Mouse (Mus musculus): ENCODE data around the gene Rab5b. TPM values are rescaled to one million over a fixed set of nuclear protein-coding genes. Genes with fewer than 3 reads are reported as not detected.
"Not testable (repeated sequence)": the region's sequence is repeated elsewhere in the genome, so short reads cannot be mapped to it uniquely, and the experiment has no call there.

The Rab5b gene
- polyA plus RNA-seq, 1 experiment from 2014 or later, result 37.8 TPM

DNA sequence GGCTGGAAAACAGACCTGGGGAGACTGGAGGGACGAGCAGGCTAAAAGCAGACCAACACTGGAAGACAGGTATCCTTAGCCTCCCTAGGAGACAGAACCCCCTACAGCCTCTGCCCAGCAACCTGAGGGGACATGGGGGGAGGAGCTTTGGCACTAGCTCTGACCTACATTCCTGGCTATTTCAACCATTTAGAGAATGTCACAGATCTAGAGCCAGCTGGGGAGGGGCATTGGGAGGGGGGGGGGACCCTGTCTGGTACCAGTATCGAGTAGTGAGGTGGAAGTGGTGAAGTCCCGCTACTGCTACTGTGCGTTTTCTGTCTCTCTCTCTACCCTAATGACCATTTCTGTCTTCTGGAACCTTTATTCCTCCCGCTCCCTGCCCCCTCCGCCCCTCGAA is 54.2 kb downstream of the Rab5b start:
- H3K27ac ChIP-seq (ENCODE audit: low read depth, low read length), result no peak overlapping the region
- no peak for TF ChIP-seq CTCF (IDR thresholded peaks at IDR 0.05; ENCODE audit: low read depth)
- ATAC-seq, result no peak
- 78% methylated on average over 7 of the region's 7 CpGs for WGBS
- no peak overlapping the region for H3K9ac ChIP-seq (ENCODE audit: low read depth, low read length)
- H3K9me3 ChIP-seq (ENCODE audit: control insufficient read depth), result no peaks in the 10 kb centered on the region
- H3K4me1 ChIP-seq (replicated peaks; ENCODE audit: control insufficient read depth, insufficient read depth, low read length), result 0 out of 2 replicates have a peak, but pooled peaks cover 4% of the 10 kb centered on the region
- no peaks in the 10 kb centered on the region; the same call in 1 of the 2 replicates for H3K36me3 ChIP-seq (ENCODE audit: control insufficient read depth, insufficient read depth)
- H3K4me3 ChIP-seq (ENCODE audit: low read depth, low read length), result no peak overlapping the region
- H3K27me3 ChIP-seq (replicated peaks; ENCODE audit: control insufficient read depth, insufficient read depth, low read length), result no peaks in the 10 kb centered on the region
- no peak overlapping the region for H3K4me2 ChIP-seq (replicated peaks; ENCODE audit: low read depth)

DNA sequence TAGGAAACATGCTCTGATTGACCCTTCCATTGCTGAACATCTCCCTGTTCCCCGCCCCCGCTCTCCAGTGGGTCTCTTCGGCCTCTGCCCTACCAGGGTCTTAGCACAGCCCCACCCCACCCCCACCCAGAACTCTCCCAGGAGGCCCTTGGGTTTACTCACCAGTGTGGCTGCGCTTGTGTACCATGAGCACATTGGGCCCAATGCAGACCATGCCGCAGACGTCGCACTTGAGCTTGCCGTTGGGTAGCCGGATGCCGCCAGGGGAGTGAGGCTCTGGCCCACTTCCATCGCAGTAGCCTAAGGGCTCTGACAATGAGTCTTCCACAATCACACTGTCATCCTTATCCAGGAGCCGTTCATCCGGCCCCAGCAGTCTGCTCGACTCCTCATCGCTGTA is 55.2 kb downstream of the Rab5b start:
- WGBS, result 92% methylated on average over 15 of the region's 15 CpGs
- ATAC-seq, result no peak
- no peak for TF ChIP-seq CTCF (IDR thresholded peaks at IDR 0.05; ENCODE audit: low read depth)
- no peak overlapping the region for H3K4me2 ChIP-seq (replicated peaks; ENCODE audit: low read depth)
- no peak overlapping the region for H3K4me3 ChIP-seq (ENCODE audit: low read depth, low read length)
- no peak overlapping the region for H3K27ac ChIP-seq (ENCODE audit: low read depth, low read length)
- H3K36me3 ChIP-seq (ENCODE audit: control insufficient read depth, insufficient read depth), result no peaks in the 10 kb centered on the region; the same call in 1 of the 2 replicates
- H3K27me3 ChIP-seq (replicated peaks; ENCODE audit: control insufficient read depth, insufficient read depth, low read length), result no peaks in the 10 kb centered on the region
- H3K9me3 ChIP-seq (ENCODE audit: control insufficient read depth), result no peaks in the 10 kb centered on the region
- no peak overlapping the region for H3K9ac ChIP-seq (ENCODE audit: low read depth, low read length)
- 0 out of 2 replicates have a peak, but pooled peaks cover 4% of the 10 kb centered on the region for H3K4me1 ChIP-seq (replicated peaks; ENCODE audit: control insufficient read depth, insufficient read depth, low read length)

DNA sequence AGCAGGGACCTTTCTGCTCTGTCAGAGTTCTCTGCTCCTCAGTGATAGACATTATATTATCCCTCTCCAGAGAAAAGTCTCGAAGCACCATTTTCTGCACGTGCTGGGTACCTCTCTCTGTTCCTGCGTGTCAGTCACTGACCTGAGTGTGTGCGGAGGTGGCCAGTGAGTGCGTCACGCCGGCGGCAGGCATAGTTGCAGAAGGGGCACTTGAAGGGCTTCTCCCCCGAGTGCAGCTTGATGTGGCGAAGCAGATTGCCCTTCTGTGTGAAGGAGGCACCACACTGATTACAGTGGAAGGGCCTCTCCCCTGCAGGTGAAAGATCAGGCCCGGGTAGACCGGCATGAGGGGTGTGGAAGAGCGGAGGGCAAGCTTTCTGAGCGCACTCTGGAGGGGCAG is 56.1 kb downstream of the Rab5b start:
- H3K36me3 ChIP-seq (ENCODE audit: control insufficient read depth, insufficient read depth), result no peaks in the 10 kb centered on the region; the same call in 1 of the 2 replicates
- TF ChIP-seq CTCF (IDR thresholded peaks at IDR 0.05; ENCODE audit: low read depth), result no peak
- no peak overlapping the region for H3K4me3 ChIP-seq (ENCODE audit: low read depth, low read length)
- no peaks in the 10 kb centered on the region for H3K9me3 ChIP-seq (ENCODE audit: control insufficient read depth)
- H3K4me2 ChIP-seq (replicated peaks; ENCODE audit: low read depth), result no peak overlapping the region
- H3K4me1 ChIP-seq (replicated peaks; ENCODE audit: control insufficient read depth, insufficient read depth, low read length), result no peaks in the 10 kb centered on the region
- H3K27me3 ChIP-seq (replicated peaks; ENCODE audit: control insufficient read depth, insufficient read depth, low read length), result no peaks in the 10 kb centered on the region
- whole genome bisulfite sequencing, result 84% methylated on average over 14 of the region's 14 CpGs
- ATAC-seq, result no peak
- H3K27ac ChIP-seq (ENCODE audit: low read depth, low read length), result no peak overlapping the region
- H3K9ac ChIP-seq (ENCODE audit: low read depth, low read length), result no peak overlapping the region

DNA sequence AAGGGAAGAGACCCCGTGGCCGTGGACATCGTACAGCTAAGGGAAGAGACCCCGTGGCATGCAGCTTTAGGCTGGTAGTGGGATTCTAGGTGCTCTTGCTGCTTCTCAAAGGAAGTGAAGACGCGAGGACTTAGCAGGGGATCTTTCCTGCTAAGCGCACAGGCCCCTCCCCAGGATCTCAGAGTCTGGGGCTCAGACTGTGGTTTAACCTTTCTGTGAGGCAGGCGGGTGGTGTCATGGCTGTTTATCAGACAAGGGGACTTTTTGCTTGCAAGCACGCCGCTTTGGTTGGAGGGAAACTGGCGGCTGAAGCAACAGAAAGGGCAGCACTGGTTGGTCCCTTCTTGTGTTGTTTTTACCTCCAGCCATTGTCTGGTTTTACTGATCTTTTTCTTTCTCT is 59.1 kb downstream of the Rab5b start:
- no peak for ATAC-seq
- no peaks in the 10 kb centered on the region for H3K9me3 ChIP-seq (ENCODE audit: control insufficient read depth)
- H3K9ac ChIP-seq (ENCODE audit: low read depth, low read length), result no peak overlapping the region
- H3K36me3 ChIP-seq (ENCODE audit: control insufficient read depth, insufficient read depth), result peaks cover 6% of the 10 kb centered on the region; the same call in 1 of the 2 replicates
- no peaks in the 10 kb centered on the region for H3K4me1 ChIP-seq (replicated peaks; ENCODE audit: control insufficient read depth, insufficient read depth, low read length)
- no peak overlapping the region for H3K4me3 ChIP-seq (ENCODE audit: low read depth, low read length)
- no peak for TF ChIP-seq CTCF (IDR thresholded peaks at IDR 0.05; ENCODE audit: low read depth)
- WGBS, result 38% methylated on average over 11 of the region's 11 CpGs
- H3K27me3 ChIP-seq (replicated peaks; ENCODE audit: control insufficient read depth, insufficient read depth, low read length), result no peaks in the 10 kb centered on the region
- no peak overlapping the region for H3K27ac ChIP-seq (ENCODE audit: low read depth, low read length)
- H3K4me2 ChIP-seq (replicated peaks; ENCODE audit: low read depth), result no peak overlapping the region

DNA sequence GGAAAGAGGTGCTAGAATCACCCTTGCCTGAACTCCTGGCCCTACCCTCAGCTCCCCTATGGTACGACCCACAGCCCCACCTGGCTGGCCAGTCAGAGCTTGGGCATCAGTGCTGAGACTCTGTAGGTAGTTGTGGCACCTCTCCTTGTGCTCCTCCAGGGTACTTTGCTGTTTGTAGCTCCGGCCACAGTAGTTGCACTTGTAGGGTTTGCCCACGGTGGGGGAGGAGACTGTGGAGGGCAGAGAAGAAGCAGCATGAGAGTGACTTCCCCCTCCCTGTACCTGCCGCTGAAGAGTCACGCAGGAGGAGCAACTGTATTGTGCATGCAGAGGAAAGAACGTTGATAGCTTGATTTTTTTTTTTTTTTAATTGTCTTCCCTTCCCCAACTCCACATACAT is 59.5 kb downstream of the Rab5b start:
- Histone ChIP-seq H3K4me1 (replicated peaks; ENCODE audit: control insufficient read depth, insufficient read depth, low read length) (no peaks in the 10 kb centered on the region), H3K9ac (ENCODE audit: low read depth, low read length) (no peak overlapping the region), H3K27ac (ENCODE audit: low read depth, low read length) (no peak overlapping the region), H3K4me3 (ENCODE audit: low read depth, low read length) (no peak overlapping the region), H3K4me2 (replicated peaks; ENCODE audit: low read depth) (no peak overlapping the region), H3K9me3 (ENCODE audit: control insufficient read depth) (no peaks in the 10 kb centered on the region), H3K36me3 (ENCODE audit: control insufficient read depth, insufficient read depth) (peaks cover 6% of the 10 kb centered on the region; the same call in 1 of the 2 replicates), H3K27me3 (replicated peaks; ENCODE audit: control insufficient read depth, insufficient read depth, low read length) (no peaks in the 10 kb centered on the region)
- 60% methylated on average over 6 of the region's 6 CpGs for WGBS
- no peak for ATAC-seq
- TF ChIP-seq CTCF (IDR thresholded peaks at IDR 0.05; ENCODE audit: low read depth), result no peak

DNA sequence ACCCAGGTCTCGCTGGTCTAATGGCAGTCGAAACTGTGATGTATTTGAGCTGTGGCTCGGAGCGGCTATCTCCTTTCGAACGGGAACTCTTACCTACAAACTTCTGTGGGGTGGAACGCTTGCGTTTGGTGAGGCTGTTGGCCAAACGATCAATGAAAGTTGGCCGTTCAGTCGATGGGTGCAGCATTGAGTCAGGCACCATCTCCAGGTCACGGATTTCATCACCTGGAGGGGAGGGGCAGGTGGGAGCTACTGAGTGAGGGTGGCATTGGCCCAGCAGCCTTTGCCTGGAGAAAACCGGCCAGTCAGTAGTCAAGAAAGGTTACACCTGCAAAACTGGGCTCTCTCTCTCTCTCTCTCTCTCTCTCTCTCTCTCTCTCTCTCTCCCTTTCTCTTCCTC is 60.4 kb downstream of the Rab5b start:
- no peak overlapping the region for H3K4me3 ChIP-seq (ENCODE audit: low read depth, low read length)
- 0 out of 2 replicates have a peak, but pooled peaks cover 6% of the 10 kb centered on the region for H3K36me3 ChIP-seq (ENCODE audit: control insufficient read depth, insufficient read depth)
- ATAC-seq, result no peak
- no peak overlapping the region for H3K4me2 ChIP-seq (replicated peaks; ENCODE audit: low read depth)
- no peak for TF ChIP-seq CTCF (IDR thresholded peaks at IDR 0.05; ENCODE audit: low read depth)
- 93% methylated on average over 13 of the region's 13 CpGs for WGBS
- H3K9me3 ChIP-seq (ENCODE audit: control insufficient read depth), result no peaks in the 10 kb centered on the region
- no peak overlapping the region for H3K27ac ChIP-seq (ENCODE audit: low read depth, low read length)
- H3K9ac ChIP-seq (ENCODE audit: low read depth, low read length), result no peak overlapping the region
- H3K27me3 ChIP-seq (replicated peaks; ENCODE audit: control insufficient read depth, insufficient read depth, low read length), result no peaks in the 10 kb centered on the region
- no peaks in the 10 kb centered on the region for H3K4me1 ChIP-seq (replicated peaks; ENCODE audit: control insufficient read depth, insufficient read depth, low read length)

DNA sequence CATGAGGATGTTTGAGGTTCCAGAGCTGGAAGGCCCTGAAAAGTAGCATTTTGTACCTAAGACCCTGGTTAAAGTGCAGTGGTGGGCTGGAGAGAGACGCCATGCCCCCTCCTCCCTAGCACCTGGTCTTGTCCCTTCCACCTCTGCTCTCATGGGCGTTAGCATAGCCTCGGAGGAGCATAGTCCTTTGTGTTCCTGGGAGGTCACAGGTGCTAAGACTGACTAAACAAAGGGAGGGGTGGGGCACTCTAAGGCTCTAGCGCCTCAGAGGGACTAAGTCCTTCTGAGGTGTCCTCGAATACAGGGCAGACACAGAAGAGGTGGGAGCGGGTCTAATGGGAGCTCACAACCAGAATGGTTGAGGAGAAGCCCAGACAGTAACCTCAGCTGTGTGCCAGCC is 64.5 kb downstream of the Rab5b start:
- H3K4me1 ChIP-seq (replicated peaks; ENCODE audit: control insufficient read depth, insufficient read depth, low read length), result no peaks in the 10 kb centered on the region
- H3K27me3 ChIP-seq (replicated peaks; ENCODE audit: control insufficient read depth, insufficient read depth, low read length), result no peaks in the 10 kb centered on the region
- no peak overlapping the region for H3K4me3 ChIP-seq (ENCODE audit: low read depth, low read length)
- no peak overlapping the region for H3K9ac ChIP-seq (ENCODE audit: low read depth, low read length)
- no peak overlapping the region for H3K4me2 ChIP-seq (replicated peaks; ENCODE audit: low read depth)
- no peak for ATAC-seq
- 0 out of 2 replicates have a peak, but pooled peaks cover 6% of the 10 kb centered on the region for H3K36me3 ChIP-seq (ENCODE audit: control insufficient read depth, insufficient read depth)
- no peak overlapping the region for H3K27ac ChIP-seq (ENCODE audit: low read depth, low read length)
- H3K9me3 ChIP-seq (ENCODE audit: control insufficient read depth), result no peaks in the 10 kb centered on the region
- 16% methylated on average over 6 of the region's 6 CpGs for WGBS
- TF ChIP-seq CTCF (IDR thresholded peaks at IDR 0.05; ENCODE audit: low read depth), result no peak

DNA sequence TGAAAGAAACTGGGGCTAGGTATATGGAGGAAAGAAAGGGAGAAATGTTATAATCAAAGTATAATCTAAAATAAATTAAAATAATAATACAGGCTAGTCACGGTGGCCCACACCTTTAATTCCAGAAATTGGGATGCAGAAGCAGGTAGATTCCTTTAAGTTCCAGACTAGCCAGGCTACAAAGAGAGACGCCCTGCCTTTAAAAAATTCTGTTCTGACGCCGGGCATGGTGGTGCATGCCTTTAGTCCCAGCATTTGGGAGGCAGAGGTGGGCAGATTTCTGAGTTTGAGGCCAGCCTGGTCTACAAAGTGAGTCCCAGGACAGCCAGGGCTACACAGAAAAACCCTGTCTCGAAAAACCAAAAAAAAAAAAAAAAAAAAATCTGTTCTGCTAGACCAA is 65.8 kb downstream of the Rab5b start:
- H3K9me3 ChIP-seq (ENCODE audit: control insufficient read depth); H3K27ac ChIP-seq (ENCODE audit: low read depth, low read length); H3K9ac ChIP-seq (ENCODE audit: low read depth, low read length); H3K4me3 ChIP-seq (ENCODE audit: low read depth, low read length); H3K4me2 ChIP-seq (replicated peaks; ENCODE audit: low read depth); ATAC-seq; H3K4me1 ChIP-seq (replicated peaks; ENCODE audit: control insufficient read depth, insufficient read depth, low read length); H3K27me3 ChIP-seq (replicated peaks; ENCODE audit: control insufficient read depth, insufficient read depth, low read length); H3K36me3 ChIP-seq (ENCODE audit: control insufficient read depth, insufficient read depth): not testable (repeated sequence)
- 91% methylated on average over 5 of the region's 5 CpGs for WGBS
